Mouse (Mus musculus) bone marrow macrophage, adult 2 months (primary cell): ENCODE results near the gene Aox1.

Experiments used
- CTCF ChIP-seq: IDR thresholded peaks from 2 replicates; pipeline ENCODE4 v1.5.1; 2012; ENCODE audit warnings: low read depth, mild to moderate bottlenecking, low read length, moderate library complexity
- POLR2A ChIP-seq: IDR thresholded peaks from 2 replicates; pipeline ENCODE4 v1.6.1; 2012; ENCODE audit warnings: mild to moderate bottlenecking, low read depth, low read length, borderline replicate concordance

GRCm38 (mm10) chr1:58078390-58078789 lies 48.7 kb downstream of the Aox1 start:
- no peak for TF ChIP-seq CTCF
- no peak for TF ChIP-seq POLR2A
